Mouse (Mus musculus): ENCODE measurements around the gene Polr2a. TPM values are rescaled to one million over a fixed set of nuclear protein-coding genes. Genes with fewer than 3 reads are reported as not detected.
"Not testable (repeated sequence)": the region's sequence is repeated elsewhere in the genome, so short reads cannot be mapped to it uniquely, and the experiment has no call there.

The Polr2a gene
- polyA plus RNA-seq, 1 experiment from 2014 or later, result 29.9 TPM

- H3K27ac ChIP-seq, result 0 out of 2 replicates have a peak overlapping the region, but pooled peaks have one; percentile 100
- no peak overlapping the region for H3K4me2 ChIP-seq
- H3K4me1 ChIP-seq, result peaks cover 37% of the 10 kb centered on the region
- no peaks in the 10 kb centered on the region for H3K36me3 ChIP-seq
- no peak for ATAC-seq (replicated peaks; ENCODE audit: low FRiP score)
- no peak overlapping the region for H3K4me3 ChIP-seq (replicated peaks)
- 96% methylated on average over 7 of the region's 7 CpGs for WGBS
- H3K9me3 ChIP-seq (replicated peaks), result no peaks in the 10 kb centered on the region
- no peak overlapping the region for H3K9ac ChIP-seq
- H3K27me3 ChIP-seq, result no peaks in the 10 kb centered on the region
Measured at GRCm38 (mm10) chr11:69760901-69761200, 2.4 kb upstream of the Polr2a start.

GRCm38 (mm10) chr11:69760160-69760900 is 1.9 kb upstream of the Polr2a start:
- H3K9ac ChIP-seq, result 0 out of 2 replicates have a peak overlapping the region, but pooled peaks have one; percentile 76
- no peak overlapping the region for H3K4me3 ChIP-seq (replicated peaks)
- H3K4me2 ChIP-seq, result peak overlapping the region; percentile 64
- ATAC-seq (replicated peaks; ENCODE audit: low FRiP score), result no peak
- H3K27me3 ChIP-seq, result no peaks in the 10 kb centered on the region
- no peaks in the 10 kb centered on the region for H3K36me3 ChIP-seq
- no peaks in the 10 kb centered on the region for H3K9me3 ChIP-seq (replicated peaks)
- H3K4me1 ChIP-seq, result peaks cover 39% of the 10 kb centered on the region
- WGBS, result 84% methylated on average over 14 of the region's 14 CpGs
- H3K27ac ChIP-seq, result peak overlapping the region; percentile 100

GRCm38 (mm10) chr11:69758971-69759721 is 709 bp upstream of the Polr2a start:
- under 1% methylated on average over 37 of the region's 37 CpGs for WGBS
- peak overlapping the region; percentile 100 for H3K27ac ChIP-seq
- peak; percentile 89 for ATAC-seq (replicated peaks; ENCODE audit: low FRiP score)
- H3K9me3 ChIP-seq (replicated peaks), result no peaks in the 10 kb centered on the region
- H3K9ac ChIP-seq, result peak overlapping the region; percentile 76
- peak overlapping the region; percentile 64 for H3K4me2 ChIP-seq
- H3K4me3 ChIP-seq (replicated peaks), result peak overlapping the region; percentile 69
- H3K36me3 ChIP-seq, result no peaks in the 10 kb centered on the region
- no peaks in the 10 kb centered on the region for H3K27me3 ChIP-seq
- H3K4me1 ChIP-seq, result peaks cover 45% of the 10 kb centered on the region

GRCm38 (mm10) chr11:69758090-69758456 is 364 bp downstream of the Polr2a start:
- Histone ChIP-seq H3K9ac (peak overlapping the region; percentile 76), H3K4me1 (peaks cover 51% of the 10 kb centered on the region), H3K36me3 (no peaks in the 10 kb centered on the region), H3K4me2 (peak overlapping the region; percentile 64), H3K4me3 (replicated peaks) (peak overlapping the region; percentile 69), H3K27me3 (no peaks in the 10 kb centered on the region), H3K27ac (peak overlapping the region; percentile 100), H3K9me3 (replicated peaks) (no peaks in the 10 kb centered on the region)
- ATAC-seq (replicated peaks; ENCODE audit: low FRiP score), result peak; percentile 89
- WGBS, result under 1% methylated on average over 26 of the region's 26 CpGs

- peaks cover 53% of the 10 kb centered on the region for H3K4me1 ChIP-seq
- 34% methylated on average over 9 of the region's 9 CpGs for WGBS
Measured at GRCm38 (mm10) chr11:69757303-69758089, 941 bp downstream of the Polr2a start.

GRCm38 (mm10) chr11:69754701-69755100 is 3.7 kb downstream of the Polr2a start:
- Histone ChIP-seq H3K9ac (no peak overlapping the region), H3K4me2 (peak overlapping the region; percentile 49), H3K36me3 (no peaks in the 10 kb centered on the region), H3K27me3 (no peaks in the 10 kb centered on the region), H3K4me1 (peaks cover 45% of the 10 kb centered on the region), H3K27ac (no peak overlapping the region), H3K4me3 (replicated peaks) (peak overlapping the region; percentile 0; the same call in 1 of the 2 replicates), H3K9me3 (replicated peaks) (no peaks in the 10 kb centered on the region)
- ATAC-seq (replicated peaks; ENCODE audit: low FRiP score), result no peak
- whole genome bisulfite sequencing, result 52% methylated on average over 3 of the region's 3 CpGs

More at GRCm38 (mm10) chr11:69757303-69758089, 941 bp downstream of the Polr2a start:
- Histone ChIP-seq H3K4me3 (replicated peaks) (peak overlapping the region; percentile 69), H3K36me3 (no peaks in the 10 kb centered on the region), H3K9ac (peak overlapping the region; percentile 76), H3K27ac (peak overlapping the region; percentile 100), H3K27me3 (no peaks in the 10 kb centered on the region), H3K9me3 (replicated peaks) (no peaks in the 10 kb centered on the region), H3K4me2 (peak overlapping the region; percentile 64)
- ATAC-seq (replicated peaks; ENCODE audit: low FRiP score), result 0 out of 2 replicates have a peak, but pooled peaks have one; percentile 0

- 89% methylated on average over 5 of the region's 5 CpGs for WGBS
Measured at GRCm38 (mm10) chr11:69754233-69754632, 4.2 kb downstream of the Polr2a start.

GRCm38 (mm10) chr11:69752686-69753085 is 5.8 kb downstream of the Polr2a start:
- H3K27me3 ChIP-seq, result no peaks in the 10 kb centered on the region
- no peak overlapping the region for H3K4me3 ChIP-seq (replicated peaks)
- H3K4me1 ChIP-seq, result peaks cover 41% of the 10 kb centered on the region
- no peak for ATAC-seq (replicated peaks; ENCODE audit: low FRiP score)
- H3K9me3 ChIP-seq (replicated peaks), result no peaks in the 10 kb centered on the region
- no peak overlapping the region for H3K27ac ChIP-seq
- no peak overlapping the region for H3K9ac ChIP-seq
- peaks cover 11% of the 10 kb centered on the region for H3K36me3 ChIP-seq
- H3K4me2 ChIP-seq, result no peak overlapping the region

More at GRCm38 (mm10) chr11:69754233-69754632, 4.2 kb downstream of the Polr2a start:
- H3K4me3 ChIP-seq (replicated peaks), result no peak overlapping the region
- no peaks in the 10 kb centered on the region for H3K27me3 ChIP-seq
- no peaks in the 10 kb centered on the region; the same call in 1 of the 2 replicates for H3K36me3 ChIP-seq
- H3K4me2 ChIP-seq, result 0 out of 2 replicates have a peak overlapping the region, but pooled peaks have one; percentile 49
- ATAC-seq (replicated peaks; ENCODE audit: low FRiP score), result no peak
- no peaks in the 10 kb centered on the region for H3K9me3 ChIP-seq (replicated peaks)
- H3K27ac ChIP-seq, result no peak overlapping the region
- H3K9ac ChIP-seq, result no peak overlapping the region
- peaks cover 41% of the 10 kb centered on the region for H3K4me1 ChIP-seq

- no peak overlapping the region for H3K27ac ChIP-seq
- no peak overlapping the region for H3K4me2 ChIP-seq
- 75% methylated on average over 3 of the region's 3 CpGs for WGBS
- no peak overlapping the region for H3K4me3 ChIP-seq (replicated peaks)
- H3K4me1 ChIP-seq, result peaks cover 32% of the 10 kb centered on the region
- no peaks in the 10 kb centered on the region for H3K9me3 ChIP-seq (replicated peaks)
- H3K9ac ChIP-seq, result no peak overlapping the region
- peaks cover 22% of the 10 kb centered on the region for H3K36me3 ChIP-seq
- no peak for ATAC-seq (replicated peaks; ENCODE audit: low FRiP score)
- H3K27me3 ChIP-seq, result no peaks in the 10 kb centered on the region
Measured at GRCm38 (mm10) chr11:69751635-69752034, 6.8 kb downstream of the Polr2a start.

GRCm38 (mm10) chr11:69731408-69731807 is 27.0 kb downstream of the Polr2a start:
- not testable (repeated sequence) for H3K27me3 ChIP-seq; ATAC-seq (replicated peaks; ENCODE audit: low FRiP score); H3K4me2 ChIP-seq; H3K27ac ChIP-seq; H3K4me3 ChIP-seq (replicated peaks); H3K9me3 ChIP-seq (replicated peaks); H3K9ac ChIP-seq; H3K4me1 ChIP-seq
- 72% methylated on average over 3 of the region's 3 CpGs for WGBS
- H3K36me3 ChIP-seq, result peaks cover 37% of the 10 kb centered on the region

GRCm38 (mm10) chr11:69729063-69729462 is 29.4 kb downstream of the Polr2a start:
- Histone ChIP-seq H3K27me3 (no peaks in the 10 kb centered on the region), H3K4me2 (no peak overlapping the region), H3K9ac (no peak overlapping the region), H3K27ac (no peak overlapping the region), H3K4me1 (no peaks in the 10 kb centered on the region), H3K9me3 (replicated peaks) (no peaks in the 10 kb centered on the region), H3K4me3 (replicated peaks) (no peak overlapping the region), H3K36me3 (peaks cover 14% of the 10 kb centered on the region)
- no peak for ATAC-seq (replicated peaks; ENCODE audit: low FRiP score)
- 31% methylated on average over 3 of the region's 3 CpGs for WGBS

- no peaks in the 10 kb centered on the region for H3K4me1 ChIP-seq
- no peak for ATAC-seq (replicated peaks; ENCODE audit: low FRiP score)
- H3K36me3 ChIP-seq, result no peaks in the 10 kb centered on the region
- no peaks in the 10 kb centered on the region for H3K27me3 ChIP-seq
- no peak overlapping the region for H3K9ac ChIP-seq
- H3K4me3 ChIP-seq (replicated peaks), result no peak overlapping the region
- WGBS, result 29% methylated on average over 5 of the region's 5 CpGs
- no peaks in the 10 kb centered on the region for H3K9me3 ChIP-seq (replicated peaks)
- H3K4me2 ChIP-seq, result no peak overlapping the region
- no peak overlapping the region for H3K27ac ChIP-seq
Measured at GRCm38 (mm10) chr11:69725951-69726350, 32.5 kb downstream of the Polr2a start.
